Mouse (Mus musculus) G1E-ER4 (cell line): ENCODE results near the gene Dyrk1b. TPM values are rescaled to one million over a fixed set of nuclear protein-coding genes. Genes with fewer than 3 reads are reported as not detected.

Source experiments
- GATA1 ChIP-seq: IDR thresholded peaks from one replicate; pipeline ENCODE4 v1.8.0; 2012; ENCODE audit warnings: low read length, inconsistent platforms
- polyA plus RNA-seq: library from polyadenylated mRNA; stranded (reverse); fragments of >175 nt; gene quantifications from 2 replicates; pipeline ENCODE4 v1.2.3, GENCODE M21; 2012

Dyrk1b gene
- polyA plus RNA-seq, 1 experiment, result 66.1 TPM

- no peak for TF ChIP-seq GATA1
Measured at GRCm38 (mm10) chr7:28185884-28186283, 6.6 kb downstream of the Dyrk1b start.

GRCm38 (mm10) chr7:28186631-28187030, 7.4 kb downstream of the Dyrk1b start:
- no peak for TF ChIP-seq GATA1

GRCm38 (mm10) chr7:28191489-28191888, 12.2 kb downstream of the Dyrk1b start:
- TF ChIP-seq GATA1, result no peak

- no peak for TF ChIP-seq GATA1
Measured at GRCm38 (mm10) chr7:28191903-28192302, 12.6 kb downstream of the Dyrk1b start.

GRCm38 (mm10) chr7:28195414-28196098, 16.3 kb downstream of the Dyrk1b start:
- no peak for TF ChIP-seq GATA1

- TF ChIP-seq GATA1, result no peak
Measured at GRCm38 (mm10) chr7:28196528-28196927, 17.3 kb downstream of the Dyrk1b start.

GRCm38 (mm10) chr7:28199054-28199453, 19.8 kb downstream of the Dyrk1b start:
- no peak for TF ChIP-seq GATA1

GRCm38 (mm10) chr7:28203207-28204108, 24.2 kb downstream of the Dyrk1b start:
- TF ChIP-seq GATA1, result no peak

GRCm38 (mm10) chr7:28206044-28206600, 26.9 kb downstream of the Dyrk1b start:
- no peak for TF ChIP-seq GATA1

- peak; percentile 71 for TF ChIP-seq GATA1
Measured at GRCm38 (mm10) chr7:28208396-28208987, 29.2 kb downstream of the Dyrk1b start.

- no peak for TF ChIP-seq GATA1
Measured at GRCm38 (mm10) chr7:28208988-28209508, 29.8 kb downstream of the Dyrk1b start.

- TF ChIP-seq GATA1, result no peak
Measured at GRCm38 (mm10) chr7:28210731-28211130, 31.5 kb downstream of the Dyrk1b start.

- TF ChIP-seq GATA1, result no peak
Measured at GRCm38 (mm10) chr7:28214142-28214541, 34.9 kb downstream of the Dyrk1b start.

Other genes starting within 250 kb of the Dyrk1b start
- gene Zfp780b, start 200.3 kb upstream of the Dyrk1b start, polyA plus RNA-seq, result 0.18 and 0.37 TPM in 2 replicates
- gene Zfp850, start 165.4 kb upstream of the Dyrk1b start, polyA plus RNA-seq, result 0.23 and 0.31 TPM in 2 replicates
- 148 and 188 TPM in 2 replicates for gene Psmc4, start 129.4 kb upstream of the Dyrk1b start, polyA plus RNA-seq
- not detected in 2 replicates for gene Fcgbp, start 108.2 kb upstream of the Dyrk1b start, polyA plus RNA-seq
- gene 9530053A07Rik, start 50.0 kb upstream of the Dyrk1b start, polyA plus RNA-seq, result not detected in 2 replicates
- gene Fbl, start 9.8 kb upstream of the Dyrk1b start, polyA plus RNA-seq, result 951 and 979 TPM in 2 replicates
- gene Eid2, start 88.4 kb downstream of the Dyrk1b start, polyA plus RNA-seq, result 90.4 and 132 TPM in 2 replicates
- 49.9 and 67.9 TPM in 2 replicates for gene Eid2b, start 98.3 kb downstream of the Dyrk1b start, polyA plus RNA-seq
- not detected in 2 replicates for gene Selenov, start 111.7 kb downstream of the Dyrk1b start, polyA plus RNA-seq
- gene Dll3, start 122.8 kb downstream of the Dyrk1b start, polyA plus RNA-seq, result 0.17 and 0.36 TPM in 2 replicates
- gene Timm50, start 132.6 kb downstream of the Dyrk1b start, polyA plus RNA-seq, result 254 and 431 TPM in 2 replicates
- 164 and 237 TPM in 2 replicates for gene Supt5, start 159.3 kb downstream of the Dyrk1b start, polyA plus RNA-seq
- gene Rps16, start 171.2 kb downstream of the Dyrk1b start, polyA plus RNA-seq, result 1,552 and 2,390 TPM in 2 replicates
- gene Plekhg2, start 193.1 kb downstream of the Dyrk1b start, polyA plus RNA-seq, result 15.2 and 16.0 TPM in 2 replicates
- gene Zfp36, start 200.8 kb downstream of the Dyrk1b start, polyA plus RNA-seq, result 19.6 and 21.6 TPM in 2 replicates
- gene Med29, start 213.2 kb downstream of the Dyrk1b start, polyA plus RNA-seq, result 30.5 and 33.2 TPM in 2 replicates
- 229 and 279 TPM in 2 replicates for gene Paf1, start 213.5 kb downstream of the Dyrk1b start, polyA plus RNA-seq